Mouse (Mus musculus): ENCODE measurements at regions not wholly inside any gene's neighbourhood (a gene's known extent, or its start where the extent isn't known, plus 50 kb on each side); places are given as distances from the start of the nearest gene placed in this dataset.

GRCm38 (mm10) chrX:22249016-22249415 is 504.1 kb upstream of the Gm28269 start:
- TF ChIP-seq POLR2A (IDR thresholded peaks at IDR 0.05; ENCODE audit: control insufficient read depth, low read depth, low read length) (no peak), CTCF (IDR thresholded peaks at IDR 0.05; ENCODE audit: control insufficient read depth, insufficient read depth, insufficient replicate concordance, low read depth, low read length) (no peak)

All from testis, adult 2 months (tissue).